Mouse (Mus musculus) heart, adult 8-10 months (tissue): Measurements from ENCODE around the gene Gprc5d. TPM values are rescaled to one million over a fixed set of nuclear protein-coding genes. Genes with fewer than 3 reads are reported as not detected.
A peak's percentile ranks its signal among the peaks of the same experiment; 100 is the strongest.

Experiments used
- DNase-seq: peaks from one replicate; pipeline ENCODE4 v3.0.0; 2022; ENCODE audit warnings: low spot score
- total RNA-seq, 4 experiments: library from RNA; stranded (reverse); gene quantifications; 2 replicates each; pipeline ENCODE4 v1.2.4; 2022

Gene Gprc5d
- not detected for total RNA-seq

DNA sequence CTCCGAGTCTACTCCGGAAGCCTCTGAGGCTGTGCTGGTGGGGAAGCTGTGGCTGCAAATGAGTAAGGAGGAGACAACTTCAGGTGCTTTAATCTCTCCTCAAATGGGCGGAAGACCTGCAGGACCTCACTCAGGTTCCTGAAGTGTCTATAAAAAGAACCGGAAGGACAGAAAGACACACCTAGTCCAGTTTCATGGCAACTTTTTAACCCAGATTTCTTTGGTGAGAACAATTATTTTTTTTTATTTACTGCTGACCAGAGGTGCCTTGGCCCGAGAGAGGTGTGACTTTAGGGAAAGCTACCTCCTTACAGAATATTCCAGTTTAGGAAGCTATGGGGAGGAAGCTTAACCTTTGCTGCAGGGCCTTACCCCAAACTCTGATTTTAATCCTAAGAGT is at the start of gene Gprc5d:
TSS of gene Gprc5d (minus strand) at position 101 of the 400 bp plus-strand sequence.
- DNase-seq, result no peak

GRCm38 (mm10) chr6:135166712-135167111 is 48.6 kb upstream of the Gprc5d start:
- no peak for DNase-seq

GRCm38 (mm10) chr6:135166262-135166661 is 48.2 kb upstream of the Gprc5d start:
- DNase-seq, result no peak

- no peak for DNase-seq
These were observed 47.6 kb upstream of the Gprc5d start for GRCm38 (mm10) chr6:135165706-135166105.

- DNase-seq, result no peak
These were observed 47.1 kb upstream of the Gprc5d start for GRCm38 (mm10) chr6:135165191-135165590.

- DNase-seq, result no peak
These were observed 44.8 kb upstream of the Gprc5d start for GRCm38 (mm10) chr6:135162861-135163260.

DNA sequence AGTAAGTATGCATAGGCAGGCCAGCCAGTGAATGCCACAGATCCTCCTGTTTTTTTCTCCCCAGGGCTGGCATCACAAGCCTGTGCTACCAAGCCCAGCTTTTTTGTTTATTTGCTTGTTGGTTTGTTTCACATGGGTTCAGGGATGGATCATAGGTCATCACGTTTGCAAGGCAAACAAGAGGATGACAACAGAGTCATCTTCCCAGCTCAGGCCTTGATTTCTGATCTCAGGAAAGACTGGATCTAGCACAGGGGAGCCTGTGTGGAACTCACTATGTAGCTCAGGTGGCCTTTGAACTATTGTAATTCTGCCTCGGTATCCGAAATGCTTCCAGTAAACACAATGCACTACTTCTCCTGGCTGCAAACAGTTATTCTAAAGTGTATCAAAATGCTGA is 44.2 kb upstream of the Gprc5d start:
- DNase-seq, result no peak

DNA sequence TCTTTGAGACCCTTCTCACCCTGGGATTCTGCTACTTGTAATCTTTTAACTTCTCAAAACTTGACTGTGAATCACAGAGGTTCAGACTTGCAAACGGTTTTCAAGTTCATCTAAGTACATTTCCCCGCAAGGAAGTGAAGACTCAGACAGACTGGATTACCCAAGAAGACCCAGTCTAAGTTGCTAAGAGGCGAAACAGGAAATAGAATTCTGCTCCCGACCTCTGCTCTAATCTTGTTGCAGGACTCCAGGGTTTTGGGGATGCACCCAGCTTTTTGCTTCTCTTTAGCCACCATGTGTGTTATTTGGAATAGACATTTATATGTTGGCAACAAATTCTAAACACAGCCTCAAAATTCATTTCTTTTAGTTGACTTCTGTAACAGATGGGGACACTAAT is 43.3 kb upstream of the Gprc5d start:
- no peak for DNase-seq

GRCm38 (mm10) chr6:135158509-135158908 is 40.4 kb upstream of the Gprc5d start:
- DNase-seq, result no peak

DNA sequence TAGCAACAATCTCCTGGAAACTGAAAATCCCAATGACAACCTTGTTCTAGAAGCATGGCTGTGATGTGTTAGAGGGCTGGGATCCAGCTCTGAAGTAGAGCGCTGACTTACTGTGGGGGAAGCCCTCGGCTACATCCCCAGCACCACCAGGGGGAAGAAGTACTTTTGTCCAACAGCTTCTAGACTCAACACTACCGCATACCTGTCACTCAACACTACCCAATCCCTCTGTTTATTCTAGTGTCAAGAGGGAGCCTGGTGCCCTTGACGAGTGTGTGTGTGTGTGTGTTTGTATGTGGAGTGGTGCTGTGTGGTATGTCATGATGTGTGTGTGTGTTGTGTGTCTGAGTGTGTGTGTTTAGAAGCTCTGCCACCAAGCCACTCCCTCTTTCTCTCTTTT is 39.4 kb upstream of the Gprc5d start:
- DNase-seq, result no peak

DNA sequence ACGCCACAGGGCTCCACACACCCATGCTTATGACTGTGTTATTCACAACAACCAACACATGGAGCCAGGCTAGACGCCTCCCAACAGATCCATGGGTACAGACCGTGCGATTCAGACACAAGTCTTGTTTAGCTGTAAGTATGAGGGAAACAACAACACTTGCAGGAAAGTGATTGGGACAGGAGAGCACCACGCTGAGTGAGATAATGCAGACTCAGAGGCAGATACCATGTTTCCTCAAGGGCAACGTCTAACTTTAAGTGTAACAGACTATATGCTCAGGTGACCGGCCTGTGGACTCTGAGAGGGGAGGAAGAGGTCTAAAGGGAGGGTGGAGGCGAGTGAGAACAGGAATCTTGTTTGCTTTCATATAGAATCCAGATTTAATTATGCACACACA is 38.5 kb upstream of the Gprc5d start:
- DNase-seq, result no peak

DNA sequence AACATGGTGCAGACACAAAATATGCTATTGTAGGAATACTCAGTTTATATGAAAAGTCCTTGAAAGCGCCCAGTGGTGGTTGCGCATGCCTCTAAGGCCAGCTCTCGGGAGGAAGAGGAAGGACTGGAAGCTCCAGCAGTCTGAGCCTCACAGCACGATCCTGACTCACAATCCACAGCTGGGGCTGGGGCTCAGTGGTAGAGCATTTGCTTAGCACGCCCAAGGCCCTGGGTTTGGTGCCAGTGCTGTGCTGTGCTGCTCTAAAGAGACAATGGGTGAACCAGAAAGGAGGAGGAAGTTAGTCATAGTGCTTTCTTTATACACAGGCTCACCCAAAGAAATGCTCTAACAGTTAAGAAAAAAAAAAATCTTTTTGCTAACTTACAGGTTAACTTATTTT is 35.6 kb upstream of the Gprc5d start:
- no peak for DNase-seq

GRCm38 (mm10) chr6:135150311-135150710 is 32.2 kb upstream of the Gprc5d start:
- no peak for DNase-seq

GRCm38 (mm10) chr6:135149722-135150121 is 31.6 kb upstream of the Gprc5d start:
- DNase-seq, result no peak

GRCm38 (mm10) chr6:135149175-135149574 is 31.1 kb upstream of the Gprc5d start:
- DNase-seq, result no peak

DNA sequence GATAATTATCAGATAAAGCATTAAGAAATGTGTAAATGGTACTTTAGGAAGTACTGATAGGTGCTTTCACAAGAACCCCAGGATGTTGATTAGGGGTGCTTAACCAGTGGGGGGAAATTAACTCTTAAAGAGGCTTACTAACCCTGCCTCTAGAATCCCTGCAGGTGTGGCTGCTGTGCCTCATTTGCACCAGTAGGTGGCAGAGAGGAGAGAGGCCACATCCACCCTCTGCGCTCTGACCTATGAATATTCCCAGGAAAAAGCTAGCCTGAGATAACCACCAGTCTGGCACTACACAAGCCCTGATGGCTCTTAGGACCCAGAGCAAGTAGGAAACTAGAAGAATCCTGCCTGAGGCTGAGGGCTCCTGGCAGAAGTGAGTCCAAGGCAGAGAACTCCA is 30.4 kb upstream of the Gprc5d start:
- no peak for DNase-seq

DNA sequence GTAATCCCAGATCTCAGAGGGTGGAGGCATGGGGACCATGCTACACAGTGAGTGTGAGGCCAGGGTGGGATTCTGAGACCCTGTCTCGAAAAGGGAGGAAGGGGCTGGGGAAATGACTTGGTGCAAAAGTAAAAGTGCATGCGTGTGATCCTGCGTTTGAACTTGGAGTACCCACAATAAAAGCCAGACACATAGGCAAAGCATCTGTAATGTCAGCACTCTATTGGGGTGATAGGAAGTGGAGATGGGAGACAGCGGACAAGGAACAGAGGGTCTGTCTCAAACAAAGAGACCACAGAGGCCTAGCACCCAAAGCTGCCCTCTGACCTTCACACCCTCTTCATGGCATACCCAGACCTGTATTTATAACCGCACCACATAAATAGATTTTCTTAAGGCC is 27.9 kb upstream of the Gprc5d start:
- no peak for DNase-seq

DNA sequence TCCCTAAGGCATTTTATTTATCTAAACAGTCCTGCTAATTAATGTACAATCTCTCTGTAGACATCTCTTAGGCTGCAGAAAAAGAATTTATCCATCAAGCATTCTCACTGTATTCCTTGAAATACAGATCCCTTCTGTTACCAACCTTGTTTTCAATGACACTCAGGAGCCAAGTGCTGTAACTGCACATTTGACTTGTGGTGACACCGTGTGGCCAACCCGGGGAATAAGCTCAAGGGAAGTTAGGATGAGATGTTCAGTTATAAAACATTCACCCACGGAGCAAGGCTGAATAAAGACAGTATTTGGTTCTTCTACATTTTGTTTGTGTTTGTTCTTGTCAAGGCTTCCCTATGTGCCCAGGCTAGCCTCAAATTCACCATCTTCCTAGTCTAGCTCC is 26.4 kb upstream of the Gprc5d start:
- no peak for DNase-seq

- no peak for DNase-seq
These were observed 25.1 kb upstream of the Gprc5d start for GRCm38 (mm10) chr6:135143151-135143550.

- no peak for DNase-seq
These were observed 23.5 kb upstream of the Gprc5d start for GRCm38 (mm10) chr6:135141451-135142147.

DNA sequence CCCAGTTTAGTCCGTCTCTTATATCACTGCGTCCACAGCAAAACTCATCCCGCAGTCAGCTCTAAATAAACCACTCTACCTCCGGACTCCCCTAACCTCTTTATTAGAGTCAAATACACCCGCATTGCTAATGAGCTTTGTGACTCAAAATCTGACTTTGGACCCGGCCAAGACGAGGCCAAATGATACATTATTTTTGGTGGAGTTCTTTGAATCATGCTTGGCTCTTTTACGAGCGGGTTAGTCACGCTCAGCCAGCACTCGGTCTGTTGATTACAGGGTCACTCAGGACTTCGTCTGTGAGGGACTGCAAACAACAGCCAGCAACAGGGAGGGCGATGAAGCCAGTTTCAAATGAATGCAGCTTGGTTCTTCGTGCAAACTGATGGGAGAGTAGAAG is 20.7 kb upstream of the Gprc5d start:
- no peak for DNase-seq

DNA sequence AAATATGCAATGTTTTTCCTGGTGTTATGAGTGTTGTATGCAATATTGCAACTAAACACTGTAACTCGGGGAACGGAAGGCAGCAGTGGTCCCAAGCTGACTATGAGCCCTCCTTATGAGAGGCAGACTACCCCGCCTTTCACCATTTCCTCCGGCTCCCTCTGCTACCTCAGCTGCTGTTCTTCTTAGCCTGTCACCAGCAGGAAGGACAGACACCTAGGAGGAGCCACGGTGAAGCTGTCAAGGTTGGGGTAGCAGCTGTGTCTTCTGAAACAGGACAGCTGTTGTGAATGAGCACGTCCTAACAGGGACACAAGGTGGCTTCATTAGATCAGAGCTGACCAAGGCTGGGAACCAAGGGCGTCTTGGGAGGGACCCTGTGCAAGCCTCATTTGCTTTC is 20.1 kb upstream of the Gprc5d start:
- no peak for DNase-seq

GRCm38 (mm10) chr6:135137736-135138135 is 19.7 kb upstream of the Gprc5d start:
- peak; percentile 40 for DNase-seq
